8 mouse cellular contexts compared by ENCODE assay signal in genomic region chr12:12496593-12497141, GRCm38 (mm10).
A peak's percentile ranks its signal among the peaks of the same experiment; 100 is the strongest.
DNase-seq lines count a peak whose midpoint lies in the region; ATAC-seq and TF ChIP-seq lines count a peak whose summit lies in the region.
"Had no signal": no experiment of that assay in that cellular context is flagged by ENCODE, and none has a peak within 500 bp of the region (broad histone marks: within the 10 kb centered on the region; RNA-seq: fewer than 3 reads in every experiment).

No protein-coding gene starts in this region.

- peak overlapping the region; percentile 97 for H3K27ac ChIP-seq in MEL (ENCODE audit: control insufficient read depth, low read depth, low read length)
- H3K27ac ChIP-seq in forebrain, embryonic 16.5 days (ENCODE audit: low read length), result no peak overlapping the region
- H3K27ac ChIP-seq: left cerebral cortex, adult 2 months had no signal

- no peaks in the 10 kb centered on the region for H3K79me2 ChIP-seq in MEL (ENCODE audit: control insufficient read depth, insufficient read depth, low read length, poor library complexity)

- no peak for TF ChIP-seq RAD21 in MEL (IDR thresholded peaks at IDR 0.05; ENCODE audit: low read depth, low read length)

- ATAC-seq in common myeloid progenitor, adult 5-6 weeks (replicated peaks; ENCODE audit: low read depth, poor library complexity, severe bottlenecking), result peak; percentile 86
- no peak for ATAC-seq in forebrain, embryonic 16.5 days

- H3K4me2 ChIP-seq in forebrain, embryonic 16.5 days (ENCODE audit: low read length), result no peak overlapping the region

- peaks cover 27 to 28% of the 10 kb centered on the region in 2 experiments for H3K4me1 ChIP-seq in MEL (ENCODE audit: control insufficient read depth in 1 of 2, insufficient read depth in 2 of 2, low read length in 2 of 2)
- H3K4me1 ChIP-seq in forebrain, embryonic 16.5 days (replicated peaks; ENCODE audit: control insufficient read depth, insufficient read depth, low read length), result no peaks in the 10 kb centered on the region

- no peak for TF ChIP-seq CTCF in MEL (IDR thresholded peaks at IDR 0.05 in 2 of 3, conservative IDR thresholded peaks at IDR 0.05 in 1 of 3; ENCODE audit: control insufficient read depth in 1 of 3, insufficient read depth in 1 of 3, low read depth in 2 of 3, low read length in 3 of 3, poor library complexity in 1 of 3, severe bottlenecking in 1 of 3)

- peak overlapping the region; percentile 51 for H3K9ac ChIP-seq in MEL (ENCODE audit: control insufficient read depth, low read depth, low read length, poor library complexity, severe bottlenecking)
- no peak overlapping the region for H3K9ac ChIP-seq in forebrain, embryonic 16.5 days (replicated peaks; ENCODE audit: low read depth, low read length)

- peak overlapping the region; percentile 19 to 20; a peak in 3 of 4 replicates for H3K4me3 ChIP-seq in MEL (ENCODE audit: control insufficient read depth in 1 of 2, insufficient read depth in 1 of 2, low read depth in 2 of 2, low read length in 2 of 2)
- H3K4me3 ChIP-seq in forebrain, embryonic 16.5 days (replicated peaks; ENCODE audit: low read length), result no peak overlapping the region
- H3K4me3 ChIP-seq: left cerebral cortex, adult 2 months had no signal

- DNase-seq in MEL (ENCODE audit: low read depth, low spot score) (peak; percentile 94), NIH3T3 (ENCODE audit: low read depth) (peak; percentile 9), liver (peak; percentile 79)
- DNase-seq in heart, postnatal 4 days, result peak; percentile 61
- peak; percentile 42 for DNase-seq in ovary, adult 18-20 months (ENCODE audit: low spot score)

- no peaks in the 10 kb centered on the region for H3K27me3 ChIP-seq in MEL (ENCODE audit: control insufficient read depth in 1 of 2, insufficient read depth in 2 of 2, low read length in 2 of 2)
- no peaks in the 10 kb centered on the region for H3K27me3 ChIP-seq in forebrain, embryonic 16.5 days (replicated peaks; ENCODE audit: control insufficient read depth, insufficient read depth, low read length)

- TF ChIP-seq POLR2A in MEL (IDR thresholded peaks at IDR 0.05; ENCODE audit: control insufficient read depth in 1 of 2, insufficient read depth in 1 of 2, low read depth in 1 of 2, low read length in 2 of 2, poor library complexity in 1 of 2), result 0 out of 4 replicates have a peak, but pooled peaks of 1 of the 2 experiments have one; percentile 29

- peak; percentile 98 to 99 for TF ChIP-seq EP300 in MEL (IDR thresholded peaks at IDR 0.05; ENCODE audit: low read depth in 1 of 2, low read length in 2 of 2)

- peaks cover 0 to 37% of the 10 kb centered on the region in 2 experiments; a peak in 2 of 4 replicates for H3K36me3 ChIP-seq in MEL (ENCODE audit: control insufficient read depth in 1 of 2, insufficient read depth in 2 of 2, low read length in 2 of 2)
- no peaks in the 10 kb centered on the region for H3K36me3 ChIP-seq in forebrain, embryonic 16.5 days (ENCODE audit: control insufficient read depth, insufficient read depth)

- 70% methylated on average over 7 of the region's 7 CpGs for WGBS in forebrain, embryonic 16.5 days

- no peaks in the 10 kb centered on the region for H3K9me3 ChIP-seq in MEL (replicated peaks; ENCODE audit: insufficient read depth, low read length)
- H3K9me3 ChIP-seq in forebrain, embryonic 16.5 days (ENCODE audit: control insufficient read depth, low read length), result no peaks in the 10 kb centered on the region

TF ChIP-seq in MEL, 35 proteins besides CTCF, POLR2A, EP300 and RAD21:
- TF ChIP-seq SMC3 (IDR thresholded peaks at IDR 0.05; ENCODE audit: low read depth, low read length), result no peak
- TF ChIP-seq ZC3H11A (IDR thresholded peaks at IDR 0.05; ENCODE audit: low read depth, low read length), result no peak
- TF ChIP-seq RCOR1 (IDR thresholded peaks at IDR 0.05; ENCODE audit: low read depth, low read length), result peak; percentile 80
- no peak for TF ChIP-seq NELFE (IDR thresholded peaks at IDR 0.05; ENCODE audit: low read depth, low read length)
- TF ChIP-seq ELF1 (IDR thresholded peaks at IDR 0.05; ENCODE audit: low read depth, low read length), result no peak
- TF ChIP-seq TAL1 (IDR thresholded peaks at IDR 0.05; ENCODE audit: low read length), result peak; percentile 99
- peak; percentile 98 for TF ChIP-seq GATA1 (IDR thresholded peaks at IDR 0.05; ENCODE audit: low read depth, low read length)
- no peak for TF ChIP-seq GABPA (IDR thresholded peaks at IDR 0.05; ENCODE audit: low read depth, low read length)
- TF ChIP-seq ZKSCAN1 (IDR thresholded peaks at IDR 0.05; ENCODE audit: low read depth, low read length), result no peak
- TF ChIP-seq MEF2A (IDR thresholded peaks at IDR 0.05; ENCODE audit: extremely low read depth, insufficient replicate concordance, low read depth, low read length, poor library complexity, severe bottlenecking), result peak; percentile 55; the same call in 1 of the 2 replicates
- peak; percentile 35; the same call in 1 of the 2 replicates for TF ChIP-seq POLR2AphosphoS2 (IDR thresholded peaks at IDR 0.05; ENCODE audit: low read length)
- TF ChIP-seq CHD2 (IDR thresholded peaks at IDR 0.05; ENCODE audit: low read length), result peak; percentile 67
- no peak for TF ChIP-seq TBP (IDR thresholded peaks at IDR 0.05; ENCODE audit: low read depth, low read length)
- TF ChIP-seq USF1 (IDR thresholded peaks at IDR 0.05; ENCODE audit: low read depth, low read length), result no peak
- TF ChIP-seq UBTF (IDR thresholded peaks at IDR 0.05; ENCODE audit: borderline replicate concordance, insufficient read depth, low read depth, low read length), result no peak
- peak; percentile 66; the same call in 1 of the 2 replicates for TF ChIP-seq JUND (IDR thresholded peaks at IDR 0.05; ENCODE audit: low read depth, low read length)
- no peak for TF ChIP-seq E2F4 (IDR thresholded peaks at IDR 0.05; ENCODE audit: borderline replicate concordance, low read depth, low read length)
- peak; percentile 89 for TF ChIP-seq SIN3A (IDR thresholded peaks at IDR 0.05; ENCODE audit: low read length)
- TF ChIP-seq KAT2A (conservative IDR thresholded peaks at IDR 0.05; ENCODE audit: low read depth, low read length), result no peak
- peak; percentile 86 for TF ChIP-seq MAZ (IDR thresholded peaks at IDR 0.05; ENCODE audit: low read depth, low read length)
- peak; percentile 68; the same call in 1 of the 2 replicates for TF ChIP-seq MAFK (IDR thresholded peaks at IDR 0.05; ENCODE audit: borderline replicate concordance, low read depth, low read length)
- peak; percentile 61; the same call in 1 of the 2 replicates for TF ChIP-seq MAX (IDR thresholded peaks at IDR 0.05; ENCODE audit: low read length)
- peak; percentile 90 for TF ChIP-seq ETS1 (IDR thresholded peaks at IDR 0.05; ENCODE audit: low read depth, low read length)
- no peak for TF ChIP-seq NRF1 (IDR thresholded peaks at IDR 0.05; ENCODE audit: insufficient read depth, low read depth, low read length, poor library complexity, severe bottlenecking)
- no peak for TF ChIP-seq CHD1 (IDR thresholded peaks at IDR 0.05; ENCODE audit: low read depth, low read length)
- peak; percentile 53 for TF ChIP-seq BHLHE40 (IDR thresholded peaks at IDR 0.05; ENCODE audit: borderline replicate concordance, low read depth, low read length)
- TF ChIP-seq POLR2AphosphoS5 (IDR thresholded peaks at IDR 0.05; ENCODE audit: borderline replicate concordance, low read depth, low read length), result no peak
- peak; percentile 99 for TF ChIP-seq TCF12 (IDR thresholded peaks at IDR 0.05; ENCODE audit: low read depth, low read length)
- no peak for TF ChIP-seq ZNF384 (IDR thresholded peaks at IDR 0.05; ENCODE audit: low read depth, low read length)
- no peak for TF ChIP-seq USF2 (IDR thresholded peaks at IDR 0.05; ENCODE audit: borderline replicate concordance in 1 of 2, insufficient read depth in 1 of 2, low read depth in 1 of 2, low read length in 2 of 2)
- TF ChIP-seq ZMIZ1 (IDR thresholded peaks at IDR 0.05; ENCODE audit: low read depth, low read length), result 0 out of 2 replicates have a peak, but pooled peaks have one; percentile 41
- peak; percentile 74; the same call in 1 of the 2 replicates for TF ChIP-seq MYC (IDR thresholded peaks at IDR 0.05; ENCODE audit: low read depth, low read length)
- TF ChIP-seq MYB (IDR thresholded peaks at IDR 0.05; ENCODE audit: low read depth, low read length), result peak; percentile 91
- 0 out of 2 replicates have a peak, but pooled peaks have one; percentile 42 for TF ChIP-seq HCFC1 (IDR thresholded peaks at IDR 0.05; ENCODE audit: low read depth, low read length)
- TF ChIP-seq MXI1 (IDR thresholded peaks at IDR 0.05; ENCODE audit: low read depth, low read length), result peak; percentile 84

Comparison
In these comparisons a context has a peak if more than half of its experiments do, and no peak if none do; other contexts are left out.
1. DNase-seq: peak in every context shown above with its lines; median percentile 94 in MEL; 79 in liver; 61 in heart, postnatal 4 days; 42 in ovary, adult 18-20 months; 9 in NIH3T3.